Mouse (Mus musculus) bone marrow macrophage, adult 2 months (primary cell): ENCODE data around the gene C130026I21Rik.
"Not testable (repeated sequence)": the region's sequence is repeated elsewhere in the genome, so short reads cannot be mapped to it uniquely, and the experiment has no call there.

Source experiments
- CTCF ChIP-seq: IDR thresholded peaks from 2 replicates; pipeline ENCODE4 v1.5.1; 2012; ENCODE audit warnings: low read depth, mild to moderate bottlenecking, low read length, moderate library complexity
- POLR2A ChIP-seq: IDR thresholded peaks from 2 replicates; pipeline ENCODE4 v1.6.1; 2012; ENCODE audit warnings: mild to moderate bottlenecking, low read depth, low read length, borderline replicate concordance

DNA sequence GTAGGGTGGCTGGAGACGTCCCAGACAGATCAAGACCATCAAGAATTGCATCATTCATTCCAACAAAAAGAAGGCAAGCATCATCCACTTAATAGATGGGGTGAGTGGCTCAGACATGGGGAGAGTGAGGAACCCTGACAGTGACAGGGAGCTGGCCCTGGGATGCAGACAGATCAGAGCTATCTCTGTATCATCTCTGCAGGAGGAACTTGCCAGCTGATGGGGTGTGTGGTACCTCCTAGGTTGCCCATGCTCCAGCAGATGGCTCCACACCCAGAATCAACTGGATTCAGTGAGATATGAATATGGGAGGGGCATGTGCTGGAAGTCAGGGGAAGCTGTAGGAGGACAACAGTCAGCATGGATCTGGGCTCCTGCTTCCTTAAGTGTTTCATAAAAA, 275.9 kb downstream of the C130026I21Rik start:
- TF ChIP-seq POLR2A, CTCF: not testable (repeated sequence)
